In genomic region chr19:46413969-46414368, GRCm38 (mm10) we compare ENCODE assay signal across 22 mouse cellular contexts. TPM values are rescaled to one million over a fixed set of nuclear protein-coding genes. Genes with fewer than 3 reads are reported as not detected.
DNase-seq lines count a peak whose midpoint lies in the region; ATAC-seq and TF ChIP-seq lines count a peak whose summit lies in the region.
"Had no signal": no experiment of that assay in that cellular context is flagged by ENCODE, and none has a peak within 500 bp of the region (broad histone marks: within the 10 kb centered on the region; RNA-seq: fewer than 3 reads in every experiment).

No protein-coding gene starts in this region.

- 69% methylated on average over 2 of the region's 2 CpGs for WGBS in lung, postnatal 0 days

- ATAC-seq in lung, postnatal 0 days: peak; percentile 53
- ATAC-seq: activated CD4-positive, CD25-positive, alpha-beta regulatory T cell, adult 4 months; CD4-positive, CD25-positive, alpha-beta regulatory T cell, adult 4 months; Patski had no signal

- no peak overlapping the region for H3K4me2 ChIP-seq in lung, postnatal 0 days (replicated peaks; ENCODE audit: low read depth, low read length)

- H3K27me3 ChIP-seq in lung, postnatal 0 days (replicated peaks; ENCODE audit: insufficient read depth, low read length): no peaks in the 10 kb centered on the region
- H3K27me3 ChIP-seq: CH12.LX, Patski had no signal

- TF ChIP-seq CTCF in lung, postnatal 0 days (IDR thresholded peaks at IDR 0.05): no peak

- no peak overlapping the region for H3K9ac ChIP-seq in lung, postnatal 0 days (replicated peaks; ENCODE audit: low read depth)

- no peaks in the 10 kb centered on the region for H3K36me3 ChIP-seq in lung, postnatal 0 days (ENCODE audit: insufficient read depth, low read length)

- no peaks in the 10 kb centered on the region for H3K4me1 ChIP-seq in lung, postnatal 0 days (ENCODE audit: insufficient read depth, low read depth, low read length)

- peak; percentile 68 for DNase-seq in heart, adult 11 months
- DNase-seq in heart, postnatal 4 days: no peak
- DNase-seq in lung, postnatal 0 days (ENCODE audit: low spot score): no peak
- no peak for DNase-seq in lung, postnatal 10 days
- DNase-seq in lung, postnatal 25 days (ENCODE audit: low spot score): peak; percentile 46
- DNase-seq in lung, postnatal 14 days: no peak
- DNase-seq in lung, postnatal 36 days: peak; percentile 54
- no peak for DNase-seq in lung, postnatal 4 days
- DNase-seq: adrenal gland, adult 2 months; adrenal gland, adult 8-10 months; adrenal gland, postnatal 10 days; adrenal gland, postnatal 14 days; adrenal gland, postnatal 25 days; adrenal gland, postnatal 36 days; B cell, adult 2 months; cerebellum, adult 11 months; cerebellum, adult 11-12 months had no signal

- no peak overlapping the region for H3K4me3 ChIP-seq in lung, postnatal 0 days (ENCODE audit: low read depth, low read length)

- H3K27ac ChIP-seq in lung, postnatal 0 days (ENCODE audit: low read length): no peak overlapping the region

- TF ChIP-seq EP300 in lung, postnatal 0 days (IDR thresholded peaks at IDR 0.05): no peak

- H3K9me3 ChIP-seq in lung, postnatal 0 days (ENCODE audit: low read length): no peaks in the 10 kb centered on the region
- H3K9me3 ChIP-seq: G1E had no signal

RNA-seq across cellular contexts. Expression of gene Sufu, which starts 17.3 kb away (rescaled TPM):
- total RNA-seq in heart, postnatal 4 days (2021): 10 to 100 TPM; 17.0 to 19.1 TPM
- polyA plus RNA-seq in lung, postnatal 0 days (2015; fragmentation: Nextera tagmentation; extraction: Ambion mirVana): 13.1 and 14.2 TPM in 2 replicates

RNA-seq across cellular contexts. Expression of gene Actr1a, which starts 18.4 kb away (rescaled TPM):
- 100 to 1,000 TPM; 126 to 130 TPM for total RNA-seq in heart, postnatal 4 days (2021)
- polyA plus RNA-seq in lung, postnatal 0 days (2015; fragmentation: Nextera tagmentation; extraction: Ambion mirVana): 98.2 and 104 TPM in 2 replicates

Comparison
In these comparisons a context has a peak if more than half of its experiments do, and no peak if none do; other contexts are left out.
1. DNase-seq: peak in heart, adult 11 months (single experiment), lung, postnatal 25 days (single experiment) and lung, postnatal 36 days (single experiment); none in heart, postnatal 4 days (single experiment), lung, postnatal 0 days (single experiment), lung, postnatal 10 days (single experiment), lung, postnatal 14 days (single experiment) and lung, postnatal 4 days (0 of 2).